Mouse (Mus musculus) bone marrow macrophage, adult 2 months (primary cell): ENCODE data around the gene Bco1.

Experiments used
- CTCF ChIP-seq: IDR thresholded peaks from 2 replicates; pipeline ENCODE4 v1.5.1; 2012; ENCODE audit warnings: low read depth, mild to moderate bottlenecking, low read length, moderate library complexity
- POLR2A ChIP-seq: IDR thresholded peaks from 2 replicates; pipeline ENCODE4 v1.6.1; 2012; ENCODE audit warnings: mild to moderate bottlenecking, low read depth, low read length, borderline replicate concordance

DNA sequence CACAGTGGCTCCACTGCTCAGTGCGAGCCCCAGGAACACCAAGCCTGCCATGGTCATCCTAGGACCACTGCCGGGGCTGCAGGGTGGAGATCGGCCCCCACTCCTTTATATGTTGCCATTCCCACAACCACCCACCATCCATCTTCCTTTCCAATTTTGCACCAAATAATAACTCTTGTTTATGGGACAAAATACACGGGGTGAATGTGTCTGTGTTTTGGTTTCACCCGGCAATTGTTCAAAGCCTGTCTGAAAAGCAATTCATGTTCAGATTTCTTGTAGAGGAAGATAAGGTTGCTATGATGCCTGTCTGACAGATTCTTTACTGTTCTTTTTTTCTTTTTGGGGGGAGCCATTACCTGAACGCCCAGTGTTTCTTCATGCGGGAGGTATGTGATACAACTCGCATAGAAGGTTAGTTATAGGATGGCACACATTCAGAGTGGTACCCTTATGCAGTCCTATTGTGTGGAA is 13.2 kb upstream of the Bco1 start, which contains the start of gene Pkd1l2:
- no peak for TF ChIP-seq CTCF
- TF ChIP-seq POLR2A: no peak
